9 mouse cellular contexts compared by ENCODE assay signal in genomic region chr1:171477758-171478545, GRCm38 (mm10). TPM values are rescaled to one million over a fixed set of nuclear protein-coding genes. Genes with fewer than 3 reads are reported as not detected.
DNase-seq lines count a peak whose midpoint lies in the region; ATAC-seq and TF ChIP-seq lines count a peak whose summit lies in the region.
"Had no signal": no experiment of that assay in that cellular context is flagged by ENCODE, and none has a peak within 500 bp of the region (broad histone marks: within the 10 kb centered on the region; RNA-seq: fewer than 3 reads in every experiment).

No protein-coding gene starts in this region.

- no peaks in the 10 kb centered on the region for H3K27me3 ChIP-seq in forebrain, embryonic 16.5 days (replicated peaks; ENCODE audit: control insufficient read depth, insufficient read depth, low read length)

- in situ Hi-C loops in ES-E14 (cut with MboI; ENCODE audit: low sequenced_read_pairs in 2 of 2, unreplicated experiment in 2 of 2): no loop called here

- 66% methylated on average over 27 of the region's 27 CpGs for WGBS in forebrain, embryonic 16.5 days
- 25% methylated on average over 27 of the region's 27 CpGs for WGBS in large intestine, adult 2 months

- H3K4me1 ChIP-seq in ES-E14 (ENCODE audit: control insufficient read depth in 2 of 2, insufficient read depth in 2 of 2, low read length in 2 of 2, poor library complexity in 1 of 2): peaks cover 0 to 4% of the 10 kb centered on the region in 2 experiments; a peak in 2 of 4 replicates
- no peaks in the 10 kb centered on the region for H3K4me1 ChIP-seq in forebrain, embryonic 16.5 days (replicated peaks; ENCODE audit: control insufficient read depth, insufficient read depth, low read length)

- peak overlapping the region; percentile 66 for H3K9ac ChIP-seq in ES-E14 (ENCODE audit: insufficient read depth, low read depth, low read length, poor library complexity, severe bottlenecking)
- peak overlapping the region; percentile 33 for H3K9ac ChIP-seq in forebrain, embryonic 16.5 days (replicated peaks; ENCODE audit: low read depth, low read length)

- peak overlapping the region; percentile 37 for H3K4me2 ChIP-seq in forebrain, embryonic 16.5 days (ENCODE audit: low read length)

- DNase-seq in cerebellum, adult 9-11 months: no peak
- peak; percentile 62 for DNase-seq in ES-E14 (ENCODE audit: low read depth, low spot score)
- DNase-seq in large intestine, adult 2 months (ENCODE audit: low read depth, low spot score): peak; percentile 92
- peak; percentile 56 for DNase-seq in urinary bladder, adult 2 months (ENCODE audit: low spot score)
- no peak for DNase-seq in spleen, postnatal 10 days (ENCODE audit: low spot score in 2 of 2)

- H3K4me3 ChIP-seq in ES-E14 (ENCODE audit: insufficient read depth in 1 of 2, low read depth in 1 of 2, low read length in 2 of 2, poor library complexity in 1 of 2, severe bottlenecking in 1 of 2): peak overlapping the region; percentile 41 to 47
- H3K4me3 ChIP-seq in forebrain, embryonic 16.5 days (replicated peaks; ENCODE audit: low read length): peak overlapping the region; percentile 29

- ATAC-seq in cerebellum, adult (ENCODE audit: insufficient number of reproducible peaks, low FRiP score, low TSS enrichment): 0 out of 2 replicates have a peak, but pooled peaks have one; percentile 15
- ATAC-seq in forebrain, embryonic 16.5 days: peak; percentile 58
- ATAC-seq in megakaryocyte-erythroid progenitor cell, adult 5-6 weeks (replicated peaks; ENCODE audit: low FRiP score, low TSS enrichment, poor library complexity, severe bottlenecking): 0 out of 2 replicates have a peak, but pooled peaks have one; percentile 50

- H3K36me3 ChIP-seq in ES-E14 (ENCODE audit: control insufficient read depth, insufficient read depth, low read length, poor library complexity, severe bottlenecking): no peaks in the 10 kb centered on the region
- H3K36me3 ChIP-seq in forebrain, embryonic 16.5 days (ENCODE audit: control insufficient read depth, insufficient read depth): no peaks in the 10 kb centered on the region

- H3K27ac ChIP-seq in ES-E14 (ENCODE audit: insufficient read depth, low read depth, low read length, poor library complexity, severe bottlenecking): peak overlapping the region; percentile 94
- no peak overlapping the region for H3K27ac ChIP-seq in forebrain, embryonic 16.5 days (ENCODE audit: low read length)

- H3K9me3 ChIP-seq in ES-E14 (ENCODE audit: control insufficient read depth, insufficient read depth, low read depth, low read length): no peaks in the 10 kb centered on the region
- H3K9me3 ChIP-seq in forebrain, embryonic 16.5 days (ENCODE audit: control insufficient read depth, low read length): no peaks in the 10 kb centered on the region; the same call in 1 of the 2 replicates

TF ChIP-seq in ES-E14, 5 proteins besides CTCF, POLR2A, EP300 and RAD21:
- no peak for TF ChIP-seq MAFK (IDR thresholded peaks at IDR 0.05; ENCODE audit: insufficient read depth, low read depth, low read length)
- no peak for TF ChIP-seq ZC3H11A (IDR thresholded peaks at IDR 0.05; ENCODE audit: borderline replicate concordance, low read depth, low read length)
- TF ChIP-seq CHD2 (IDR thresholded peaks at IDR 0.05; ENCODE audit: low read depth, low read length): no peak
- no peak for TF ChIP-seq ZNF384 (IDR thresholded peaks at IDR 0.05; ENCODE audit: low read depth, low read length)
- no peak for TF ChIP-seq HCFC1 (IDR thresholded peaks at IDR 0.05; ENCODE audit: borderline replicate concordance, insufficient read depth, low read length)

RNA-seq across cellular contexts. Expression of gene Alyref2, which starts 25.3 kb away (rescaled TPM):
- total RNA-seq in ES-E14 (2012; rRNA removed): 3.2 and 4.0 TPM in 2 replicates
- polyA plus RNA-seq in forebrain, embryonic 16.5 days (2015; fragmentation: Nextera tagmentation; extraction: Ambion mirVana): 32.6 and 33.2 TPM in 2 replicates
- 3.8 and 5.1 TPM in 2 replicates for polyA plus RNA-seq in large intestine, adult 2 months (2012; rRNA removed)
- total RNA-seq in megakaryocyte-erythroid progenitor cell, adult 5-6 weeks (2014; fragmentation: Nextera tagmentation): 5.5 and 10.9 TPM in 2 replicates
- 3.5 and 5.3 TPM in 2 replicates for total RNA-seq in megakaryocyte-erythroid progenitor cell, adult 5-6 weeks (2017)
- 7.9 and 8.8 TPM in 2 replicates for polyA plus RNA-seq in urinary bladder, adult 2 months (2012; rRNA removed)

RNA-seq across cellular contexts. Expression of gene F11r, which starts 40.6 kb away (rescaled TPM):
- 74.9 and 132 TPM in 2 replicates for total RNA-seq in ES-E14 (2012; rRNA removed)
- polyA plus RNA-seq in forebrain, embryonic 16.5 days (2015; fragmentation: Nextera tagmentation; extraction: Ambion mirVana): 7.8 and 10.2 TPM in 2 replicates
- 160 and 191 TPM in 2 replicates for polyA plus RNA-seq in large intestine, adult 2 months (2012; rRNA removed)
- not detected in 2 replicates for total RNA-seq in megakaryocyte-erythroid progenitor cell, adult 5-6 weeks (2014; fragmentation: Nextera tagmentation)
- 0.38 and 2.3 TPM in 2 replicates for total RNA-seq in megakaryocyte-erythroid progenitor cell, adult 5-6 weeks (2017)
- 76.3 and 79.2 TPM in 2 replicates for polyA plus RNA-seq in urinary bladder, adult 2 months (2012; rRNA removed)

RNA-seq across cellular contexts. Expression of gene Itln1, which starts 57.1 kb away (rescaled TPM):
- total RNA-seq in ES-E14 (2012; rRNA removed): not detected in 2 replicates
- polyA plus RNA-seq in forebrain, embryonic 16.5 days (2015; fragmentation: Nextera tagmentation; extraction: Ambion mirVana): not detected in 2 replicates
- 2,801 and 3,610 TPM in 2 replicates for polyA plus RNA-seq in large intestine, adult 2 months (2012; rRNA removed)
- total RNA-seq in megakaryocyte-erythroid progenitor cell, adult 5-6 weeks (2014; fragmentation: Nextera tagmentation): not detected in 2 replicates
- total RNA-seq in megakaryocyte-erythroid progenitor cell, adult 5-6 weeks (2017): not detected in 2 replicates
- 0.06 TPM in 1 of 2 replicates, not detected in the other for polyA plus RNA-seq in urinary bladder, adult 2 months (2012; rRNA removed)
- total RNA-seq: left cerebral cortex, postnatal 25 days had no signal

RNA-seq across cellular contexts. Expression of gene Tstd1, which starts 59.3 kb away (rescaled TPM):
- total RNA-seq in ES-E14 (2012; rRNA removed): 6.2 and 11.2 TPM in 2 replicates
- 10.1 and 11.4 TPM in 2 replicates for polyA plus RNA-seq in forebrain, embryonic 16.5 days (2015; fragmentation: Nextera tagmentation; extraction: Ambion mirVana)
- 77.2 and 98.1 TPM in 2 replicates for polyA plus RNA-seq in large intestine, adult 2 months (2012; rRNA removed)
- total RNA-seq in megakaryocyte-erythroid progenitor cell, adult 5-6 weeks (2014; fragmentation: Nextera tagmentation): not detected in 2 replicates
- 1.1 TPM in 1 of 2 replicates, not detected in the other for total RNA-seq in megakaryocyte-erythroid progenitor cell, adult 5-6 weeks (2017)
- 5.4 and 8.4 TPM in 2 replicates for polyA plus RNA-seq in urinary bladder, adult 2 months (2012; rRNA removed)

Comparison
In these comparisons a context has a peak if more than half of its experiments do, and no peak if none do; other contexts are left out.
1. DNase-seq: peak in ES-E14 (single experiment), large intestine, adult 2 months (single experiment) and urinary bladder, adult 2 months (single experiment); none in cerebellum, adult 9-11 months (single experiment) and spleen, postnatal 10 days (0 of 2).
2. RNA of gene Itln1, which starts 57.1 kb away (polyA plus RNA-seq): 2,801 to 3,610 TPM in large intestine, adult 2 months; 0.06 TPM in urinary bladder, adult 2 months and not detected in forebrain, embryonic 16.5 days; every median in the first group is over 1,000 times any median in the second.
3. Peak in every context shown above with its lines, with median percentiles within 50 percentile points of each other: ATAC-seq.